Mouse (Mus musculus) cerebellum, adult 9-11 months (tissue): ENCODE measurements at regions not wholly inside any gene's neighbourhood (a gene's known extent, or its start where the extent isn't known, plus 50 kb on each side); places are given as distances from the start of the nearest gene placed in this dataset.
"Not testable (repeated sequence)": the region's sequence is repeated elsewhere in the genome, so short reads cannot be mapped to it uniquely, and the experiment has no call there.

ENCODE experiments used
- DNase-seq: peaks from one replicate; pipeline ENCODE4 v3.0.0; 2022

DNA sequence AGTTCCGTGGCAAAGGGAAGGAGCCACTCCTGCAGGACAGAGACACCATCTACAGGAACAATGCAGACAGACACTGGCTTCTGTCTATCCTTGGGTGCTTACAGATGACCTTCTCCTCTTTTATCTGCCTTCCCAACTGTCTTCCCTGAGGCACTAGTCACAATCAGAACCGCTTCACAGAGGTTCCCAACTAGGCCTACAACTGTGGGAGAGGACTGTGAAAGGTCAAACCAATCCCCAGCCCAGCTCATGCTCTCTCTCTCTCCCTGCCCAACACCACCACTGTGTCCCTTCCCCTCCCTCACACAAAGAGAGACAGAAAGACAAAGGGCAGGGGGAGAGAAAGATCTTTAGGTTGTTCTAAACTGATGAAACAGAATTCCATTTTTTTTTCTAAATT lies 61.3 kb downstream of the Tmem17 start:
- no peak for DNase-seq

DNA sequence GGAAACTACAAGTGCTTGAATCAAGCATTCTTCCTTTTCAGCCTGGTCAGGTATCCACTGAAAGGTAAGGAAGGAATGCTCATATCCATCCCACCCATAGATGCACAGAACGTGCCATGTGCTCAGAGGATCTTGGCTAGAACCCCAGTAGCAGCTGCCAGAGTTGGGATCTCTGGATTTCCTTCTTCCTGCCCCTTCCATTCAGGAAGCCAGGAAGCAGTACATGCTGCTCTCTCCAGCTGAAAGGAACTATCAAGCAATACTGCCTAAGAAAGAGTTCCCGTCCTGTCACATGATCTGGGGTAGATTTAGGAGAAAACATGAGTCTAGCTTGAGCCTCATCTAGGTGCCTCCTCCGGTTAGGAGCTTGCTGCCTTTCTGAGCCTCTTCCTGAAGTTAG lies 61.9 kb downstream of the Tmem17 start:
- no peak for DNase-seq

DNA sequence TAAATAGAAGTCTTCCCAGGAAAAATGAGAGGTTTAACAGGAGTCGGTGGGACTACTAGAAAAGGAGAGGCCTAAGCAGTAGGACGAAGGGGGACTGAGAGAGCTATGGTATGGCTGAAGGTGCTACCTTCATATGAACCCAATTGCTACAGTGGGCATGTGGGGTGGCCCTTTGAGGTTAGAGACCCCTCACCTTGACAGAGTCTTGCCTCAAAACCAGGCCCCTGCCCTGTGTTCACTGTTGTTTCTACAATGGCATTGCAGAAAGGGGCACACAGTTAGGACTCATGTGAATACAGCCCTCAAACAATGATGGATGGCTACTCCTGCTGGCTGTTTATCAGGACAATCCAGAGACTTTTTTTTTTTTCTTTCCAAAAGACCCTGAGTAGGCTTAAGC lies 62.6 kb downstream of the Tmem17 start:
- no peak for DNase-seq

DNA sequence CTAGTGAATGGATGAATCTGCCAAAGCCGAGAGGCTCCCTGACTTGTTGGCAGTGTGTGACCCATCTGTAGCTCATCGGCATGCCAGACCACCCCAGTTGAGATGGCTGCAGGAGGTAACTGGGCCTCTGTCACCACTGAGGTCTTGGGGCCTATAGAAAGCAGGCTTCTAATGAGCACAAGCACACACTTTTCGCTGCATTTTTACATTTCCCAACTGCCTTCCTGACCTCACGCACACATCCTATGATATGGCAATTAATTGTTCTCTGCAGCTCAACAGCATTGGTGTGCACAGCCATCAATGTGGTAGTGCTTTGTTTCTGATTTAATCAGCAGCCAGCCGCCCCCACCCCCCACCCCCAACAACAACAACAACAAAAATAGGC lies 72.2 kb downstream of the Tmem17 start:
- no peak for DNase-seq

DNA sequence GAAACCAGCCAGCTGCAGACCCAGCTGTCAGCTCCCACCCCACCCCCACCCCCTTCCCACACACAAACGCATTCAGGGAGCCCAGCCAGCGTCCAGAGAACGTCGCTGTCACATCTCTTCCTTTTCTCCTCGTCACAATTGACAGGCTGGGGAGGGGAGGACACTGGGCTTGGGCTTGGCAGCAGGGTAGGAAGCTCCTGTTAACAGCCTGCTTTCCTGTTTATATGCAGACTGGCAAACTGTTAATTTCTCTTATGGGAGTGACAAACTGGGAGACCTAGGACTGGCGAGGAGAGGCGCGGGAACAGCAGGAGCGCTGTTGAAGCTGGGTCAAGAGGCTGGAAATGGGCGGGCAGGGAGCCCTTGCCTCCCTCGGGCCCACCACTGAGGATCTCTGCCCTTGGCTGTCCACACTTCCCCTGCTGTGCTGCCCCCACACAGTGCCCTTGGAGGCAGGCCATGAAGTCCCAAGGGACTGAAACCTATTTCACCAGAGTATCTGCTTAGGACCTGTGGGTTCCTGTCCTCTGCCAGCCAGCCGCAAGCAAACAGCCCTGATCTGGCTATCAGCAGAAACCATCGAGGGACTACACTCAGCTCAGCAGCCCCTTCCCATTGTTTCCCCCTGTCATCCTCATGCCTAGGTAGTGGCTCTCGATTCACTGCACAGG lies 72.7 kb downstream of the Tmem17 start:
- DNase-seq: peak; percentile 27

DNA sequence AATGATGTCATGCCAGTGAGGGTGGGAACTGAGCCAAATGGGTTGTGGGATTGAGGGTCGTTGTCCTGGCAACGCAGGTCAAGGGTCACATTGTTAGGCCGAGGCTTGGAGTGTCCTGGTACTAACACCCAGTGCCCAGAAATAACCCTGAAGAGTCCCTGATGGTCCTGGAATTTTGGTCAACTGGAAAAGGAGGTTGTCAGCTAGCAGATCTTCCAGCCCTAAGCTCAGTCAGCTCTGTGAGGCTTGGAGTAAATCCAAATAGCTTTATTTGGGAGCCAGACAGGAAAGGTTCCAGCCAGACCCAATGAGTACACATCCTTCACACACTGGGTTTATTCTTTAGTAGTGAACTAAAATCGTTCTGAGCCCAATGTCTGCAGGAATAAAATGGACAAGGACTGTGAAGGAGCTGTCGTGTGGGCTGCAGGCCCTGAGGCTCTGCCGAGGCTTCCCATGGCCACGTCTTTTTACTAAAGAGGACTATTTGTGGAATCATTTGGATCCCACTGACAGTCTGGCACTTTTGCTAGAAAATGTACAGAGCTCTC lies 75.9 kb downstream of the Tmem17 start:
- DNase-seq: peak; percentile 41

DNA sequence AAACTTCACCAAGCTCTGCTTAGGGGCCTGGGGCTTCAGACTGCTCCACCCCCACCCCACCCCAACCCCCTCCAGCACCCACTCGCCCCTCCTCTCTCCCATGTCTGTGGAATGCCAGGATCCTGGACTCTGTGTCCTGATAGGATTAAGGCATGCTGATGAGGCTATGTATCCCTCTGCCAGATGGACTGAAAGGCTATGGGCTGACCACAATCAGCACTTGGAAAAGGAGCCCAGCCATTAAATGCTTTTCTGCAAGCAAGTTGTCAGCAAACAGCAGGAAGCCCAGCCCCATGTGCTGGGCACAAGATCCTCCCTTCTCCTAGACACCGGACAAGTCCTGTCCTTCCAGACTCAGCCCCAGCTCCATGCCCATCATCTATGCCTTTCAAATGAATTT lies 76.7 kb downstream of the Tmem17 start:
- peak; percentile 10 for DNase-seq

DNA sequence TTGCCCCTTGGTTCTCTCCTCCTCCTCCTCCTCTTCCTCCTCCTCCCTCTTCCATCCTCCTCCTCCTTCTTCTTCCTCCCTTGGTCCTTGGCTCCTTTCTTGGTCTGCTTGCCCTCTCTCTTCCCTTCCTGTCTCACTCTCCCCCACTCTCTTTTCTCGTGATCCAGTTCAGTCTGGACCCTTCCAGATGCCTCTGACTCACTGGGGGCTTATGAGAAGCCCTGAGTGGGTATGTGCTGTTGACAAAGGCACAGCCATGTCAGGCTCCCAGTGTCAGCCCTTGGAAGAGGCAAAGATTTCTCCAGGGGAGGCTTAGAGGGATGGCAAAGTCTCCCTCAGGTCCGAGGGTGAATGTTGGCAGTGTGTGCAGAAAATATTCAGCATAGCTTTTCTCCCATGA lies 78.0 kb downstream of the Tmem17 start:
- no peak for DNase-seq

DNA sequence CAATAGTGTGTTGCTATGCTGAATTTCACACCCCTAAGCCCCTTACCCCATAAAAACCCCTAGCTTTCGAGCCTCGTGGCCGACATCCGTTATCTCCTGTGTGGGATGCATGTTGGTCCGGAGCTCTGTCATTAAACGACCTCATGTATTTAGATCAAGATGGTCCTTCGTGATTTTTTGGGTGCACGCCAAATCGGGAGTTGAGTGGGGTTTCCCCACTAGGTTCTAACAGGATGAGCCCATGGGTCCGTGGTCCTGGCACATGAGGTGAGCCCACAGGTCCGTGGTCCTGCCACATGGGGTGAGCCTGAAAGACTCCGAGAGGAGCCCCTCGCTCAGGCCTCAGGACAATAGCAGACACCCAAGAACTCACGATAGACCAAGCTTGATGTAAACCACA lies 79.2 kb downstream of the Tmem17 start:
- not testable (repeated sequence) for DNase-seq

DNA sequence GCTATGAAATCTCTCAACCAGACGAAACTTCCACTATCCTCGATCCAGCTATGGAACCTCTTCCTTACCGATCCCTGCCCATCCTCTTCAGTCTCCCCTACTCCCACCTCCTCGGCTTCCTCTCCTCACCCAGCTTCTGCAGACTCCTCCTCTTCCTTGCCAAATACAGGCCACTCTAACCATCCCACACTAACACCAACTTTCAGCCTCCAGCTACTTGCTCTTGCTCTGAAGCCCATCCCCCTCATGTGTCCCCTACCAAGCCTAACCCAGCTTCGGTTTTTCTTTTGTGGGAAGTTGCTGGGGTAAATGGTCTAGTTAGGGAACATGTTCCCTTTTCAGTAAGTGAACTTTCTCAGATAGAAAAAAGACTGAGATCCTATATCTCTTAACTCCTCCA lies 80.8 kb downstream of the Tmem17 start:
- no peak for DNase-seq

DNA sequence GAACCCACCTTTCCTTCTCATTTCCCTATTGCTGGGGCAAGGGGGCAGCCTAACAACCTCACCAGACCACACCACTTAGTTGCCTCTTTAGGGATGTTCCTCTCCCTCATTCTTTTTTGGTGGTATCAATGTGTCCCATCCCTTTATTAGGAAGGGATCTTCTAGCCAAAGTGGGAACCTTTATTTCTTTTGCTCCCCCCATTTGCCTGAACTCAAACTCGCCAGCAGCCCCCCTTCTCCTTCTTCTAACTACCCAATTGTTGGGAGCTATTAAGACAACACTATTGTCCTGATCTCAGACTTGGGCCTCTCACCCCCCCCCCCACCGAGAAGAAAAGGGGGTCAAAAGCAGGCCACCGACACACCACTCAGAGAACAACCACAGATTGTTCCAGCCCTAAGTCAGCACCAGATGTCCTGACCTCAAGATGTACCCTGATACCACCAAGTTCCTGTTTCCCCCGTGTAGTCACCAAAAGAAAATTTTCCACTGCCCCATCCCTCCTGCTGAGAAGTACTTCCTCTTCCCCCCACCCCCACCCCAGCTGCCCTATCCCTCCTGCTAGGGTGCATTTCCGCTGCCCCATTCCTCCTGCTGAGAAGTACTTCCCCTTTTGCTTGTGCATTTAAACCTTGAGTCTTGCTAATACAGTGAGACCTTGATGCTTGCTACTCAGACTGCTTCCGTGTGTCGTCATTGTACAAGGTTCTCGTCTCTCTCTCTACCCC lies 84.4 kb downstream of the Tmem17 start:
- no peak for DNase-seq

DNA sequence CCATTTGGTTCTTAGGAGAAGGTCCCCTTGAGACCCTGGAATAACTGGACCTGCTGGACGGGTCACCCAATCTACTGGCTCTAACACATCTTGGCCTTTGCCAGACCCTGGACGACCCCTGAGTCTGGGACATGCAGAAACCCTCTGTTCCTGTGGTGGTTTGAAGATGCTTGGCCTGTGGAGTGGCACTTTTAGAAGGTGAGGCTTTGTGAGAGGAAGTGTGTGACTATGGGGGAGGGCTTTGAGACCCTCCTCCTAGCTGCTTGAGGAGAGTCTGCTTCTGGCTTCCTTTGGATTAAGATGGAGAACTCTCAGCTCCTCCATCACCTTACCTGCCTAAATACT lies 84.9 kb downstream of the Tmem17 start:
- DNase-seq: no peak

DNA sequence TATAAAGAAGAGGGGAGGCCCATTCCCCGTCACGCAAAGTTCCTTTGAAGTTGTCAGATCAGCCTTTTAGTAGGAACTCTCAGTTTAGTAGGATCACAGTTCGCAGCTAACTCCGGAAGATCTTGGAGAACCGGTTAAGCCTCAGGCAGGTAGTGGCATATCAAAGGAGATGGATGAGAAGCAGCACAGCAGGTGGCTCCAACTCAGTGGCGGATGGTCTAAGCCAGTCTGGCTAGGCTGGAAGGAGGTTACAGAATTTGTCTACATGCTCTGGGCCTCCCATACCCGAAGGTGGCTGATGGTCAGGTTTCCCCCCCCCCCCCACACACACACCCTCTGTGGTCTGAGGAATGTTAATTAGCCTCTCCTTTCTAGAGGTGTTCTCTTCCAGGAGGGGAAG lies 88.5 kb downstream of the Tmem17 start:
- DNase-seq: no peak

DNA sequence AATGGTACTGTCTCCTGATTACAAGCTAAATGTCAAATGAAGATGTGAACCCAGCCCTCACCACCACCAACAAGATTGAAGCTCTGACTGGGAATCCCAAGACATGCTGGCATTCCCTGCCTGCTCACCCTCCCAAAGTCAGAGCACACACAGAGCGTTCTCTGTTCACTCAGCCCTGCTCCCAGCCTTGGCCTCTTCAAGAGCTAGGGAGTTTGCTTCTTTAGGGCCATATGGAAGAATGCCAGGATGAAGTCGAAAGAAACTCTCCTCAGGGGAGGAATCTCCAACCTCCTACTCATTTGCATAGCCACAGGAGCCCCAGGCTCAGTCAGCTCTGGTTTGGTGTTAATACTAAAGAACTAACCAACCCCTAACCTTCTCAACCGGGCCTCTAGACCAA lies 90.1 kb downstream of the Tmem17 start:
- DNase-seq: no peak

DNA sequence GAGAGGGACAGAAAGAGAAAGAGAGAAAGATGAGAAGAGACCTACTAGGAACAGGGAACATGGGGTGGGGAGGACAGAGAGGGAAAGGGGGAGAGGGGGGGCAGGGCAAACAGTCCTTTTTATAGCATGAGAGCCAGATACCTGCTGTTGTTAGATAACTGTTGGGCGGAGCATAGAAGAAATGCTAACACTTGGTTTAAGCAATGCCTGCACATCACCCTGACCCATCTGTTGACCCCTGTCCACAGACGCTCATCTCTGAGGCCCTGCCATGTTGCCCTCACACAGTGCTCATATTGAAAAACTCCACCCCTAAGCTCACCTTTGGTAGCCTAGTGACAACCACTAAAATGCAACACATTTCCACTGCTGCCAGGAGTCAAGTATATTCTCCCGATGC lies 90.7 kb downstream of the Tmem17 start:
- no peak for DNase-seq

DNA sequence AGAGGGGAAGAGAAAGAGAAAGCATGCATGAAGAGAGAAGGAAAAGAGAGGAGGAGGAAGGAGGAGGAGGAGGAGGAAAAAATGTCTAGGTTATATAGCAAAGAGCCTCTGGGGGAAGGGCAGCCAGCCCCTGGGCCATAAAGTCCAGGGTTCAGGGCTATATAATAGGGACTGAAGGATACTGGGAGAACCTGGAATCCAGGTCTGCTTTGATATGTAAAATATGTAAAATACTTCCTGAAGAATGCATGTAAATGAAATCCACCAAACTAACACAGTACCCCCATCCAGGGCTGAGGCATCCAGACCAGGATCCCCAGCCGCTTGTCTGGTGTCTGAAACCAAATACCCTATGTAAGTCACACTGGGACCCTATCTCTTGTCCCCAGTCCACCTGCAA lies 91.5 kb downstream of the Tmem17 start:
- no peak for DNase-seq

DNA sequence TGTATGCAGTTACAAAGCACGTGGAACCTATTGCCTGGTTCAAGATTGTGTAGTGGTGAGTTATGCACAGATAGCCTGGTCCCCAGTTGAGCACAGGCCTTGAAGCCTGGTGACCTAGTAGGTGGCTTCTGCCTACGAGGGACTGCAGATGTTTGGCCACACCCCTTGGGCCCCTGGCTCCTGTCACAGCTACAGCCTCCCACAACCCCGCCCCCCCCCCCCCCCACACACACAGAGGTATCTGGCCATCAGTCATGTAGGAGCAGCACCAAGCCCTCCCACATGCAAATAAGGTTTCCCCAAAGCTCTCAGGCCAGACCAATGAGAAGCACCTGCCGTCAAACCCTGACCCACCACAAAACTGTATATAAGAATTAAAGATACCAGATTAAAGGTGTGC lies 94.5 kb downstream of the Tmem17 start:
- DNase-seq: no peak

DNA sequence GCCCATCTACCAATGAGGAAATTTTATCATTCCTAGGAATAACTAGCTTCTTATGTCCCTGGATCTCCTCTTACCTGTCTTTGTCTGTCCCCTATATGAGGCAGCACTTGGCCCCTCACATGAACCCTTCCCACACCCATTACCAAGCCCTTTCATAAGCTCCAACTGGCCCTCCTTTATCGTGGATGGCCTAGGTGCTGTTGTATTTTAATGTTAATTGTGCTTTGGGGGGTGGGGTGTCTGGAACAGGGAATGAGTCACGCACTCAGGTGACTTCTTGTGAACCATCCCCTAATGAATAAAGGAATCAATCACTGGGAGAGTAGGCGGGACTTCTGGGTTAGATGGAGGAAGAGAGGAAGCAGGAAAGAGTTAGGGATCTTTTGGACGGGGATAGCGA lies 95.8 kb downstream of the Tmem17 start:
- DNase-seq: no peak

DNA sequence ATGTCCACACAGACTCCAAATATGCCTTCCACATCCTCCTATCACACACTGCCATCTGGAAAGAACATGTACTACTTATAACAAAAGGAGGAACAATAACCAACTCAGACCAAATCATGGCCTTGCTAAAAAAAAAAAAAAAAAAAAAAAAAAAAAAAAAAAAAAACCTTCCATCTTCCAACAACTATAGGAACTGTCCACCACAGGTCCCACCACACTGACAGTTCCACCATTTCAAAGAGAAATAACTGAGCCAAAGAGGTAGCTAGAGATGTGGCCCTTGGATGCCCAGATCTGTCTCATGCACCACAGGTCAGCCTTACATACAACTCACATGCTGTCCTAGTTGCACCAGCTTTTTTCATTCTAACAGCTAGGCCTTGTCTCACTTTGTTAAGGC lies 97.1 kb downstream of the Tmem17 start:
- no peak for DNase-seq

DNA sequence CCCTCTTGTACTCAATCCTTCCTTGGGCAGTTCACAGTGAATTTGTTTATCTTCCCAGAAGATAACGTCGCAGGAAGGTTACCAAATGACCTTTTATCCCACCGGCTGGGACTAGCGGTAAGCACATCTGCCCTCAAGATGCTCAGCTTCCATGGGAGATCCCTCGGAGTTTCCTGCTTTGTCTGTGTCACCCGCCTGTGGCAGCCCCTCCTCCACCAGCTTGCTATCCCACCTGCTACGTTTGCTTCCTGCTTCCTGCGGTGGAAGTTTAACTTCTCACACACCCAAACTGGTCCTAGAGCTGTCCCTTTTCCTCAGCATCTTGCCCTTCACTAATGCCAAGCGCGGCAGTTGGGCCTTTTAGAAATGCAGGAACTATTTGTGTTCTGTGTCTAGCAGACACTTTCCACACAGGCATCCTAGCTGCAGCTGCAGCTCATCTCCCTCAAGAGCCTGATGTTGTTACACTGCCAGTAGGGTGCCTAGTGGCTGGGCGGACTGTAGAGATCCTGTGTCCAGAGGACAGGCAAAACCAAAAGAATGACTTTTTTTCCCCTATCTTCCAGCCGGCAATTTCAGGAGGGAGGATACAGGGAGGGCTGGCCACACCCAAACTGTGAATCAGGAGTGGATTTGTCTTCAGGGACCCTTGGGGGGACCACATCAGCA lies 98.7 kb downstream of the Tmem17 start:
- DNase-seq: no peak

DNA sequence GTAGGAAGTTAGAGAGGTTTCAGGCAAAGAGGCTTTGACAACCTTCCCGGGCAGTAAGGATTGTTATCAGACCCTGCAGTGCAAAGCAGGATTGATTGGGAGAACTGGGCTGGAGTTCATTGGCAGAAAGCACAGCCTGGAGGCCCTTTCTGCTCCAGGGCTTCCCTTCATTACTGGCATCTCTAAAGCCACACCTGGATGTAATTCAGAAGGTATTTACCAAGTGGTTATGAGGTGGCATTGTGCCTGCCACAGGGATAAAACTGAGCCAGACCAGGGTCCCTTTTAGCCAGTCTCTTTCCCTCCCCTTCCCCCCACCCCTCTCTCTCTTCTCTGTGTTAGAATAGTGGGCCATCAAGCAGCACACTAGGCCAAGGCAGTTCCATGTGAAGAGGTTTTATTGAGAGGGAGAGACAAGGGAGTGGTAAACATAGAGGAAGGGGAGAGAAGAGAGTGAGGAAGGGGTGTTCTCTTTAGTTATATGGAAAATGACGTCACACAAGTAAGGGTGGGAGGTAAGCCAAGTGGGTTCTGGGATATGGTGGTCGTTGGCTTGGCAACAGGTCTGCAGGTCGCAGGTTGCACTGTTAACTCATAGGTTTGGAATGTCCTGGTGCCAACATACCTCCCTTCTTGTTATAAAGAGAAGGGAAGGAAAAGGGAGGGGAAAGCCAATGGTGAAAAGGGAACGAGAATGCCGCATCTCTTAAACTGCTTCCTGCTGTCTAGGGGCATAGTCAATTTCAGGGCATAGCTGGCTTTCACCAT lies 99.4 kb downstream of the Tmem17 start:
- DNase-seq: no peak

DNA sequence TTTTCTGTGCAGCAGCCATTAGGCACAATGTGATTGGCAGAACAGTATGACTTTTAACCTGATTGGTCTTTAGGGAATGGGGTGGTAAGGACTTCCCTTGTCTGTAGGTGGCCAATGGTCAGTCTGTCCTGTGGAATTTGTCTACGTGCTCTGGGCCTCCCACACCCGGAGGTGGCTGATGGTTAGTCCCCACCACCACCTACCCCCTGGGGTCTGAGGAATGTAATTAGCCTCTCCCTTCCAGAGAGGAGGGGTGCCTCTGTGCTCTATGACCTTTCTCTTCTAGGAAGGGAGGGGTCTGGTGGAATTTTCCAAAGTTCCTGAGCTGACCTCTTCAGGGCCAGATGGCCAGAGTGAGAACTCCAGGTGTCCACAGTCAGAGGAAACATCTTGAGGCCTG lies 101.6 kb downstream of the Tmem17 start:
- DNase-seq: no peak

DNA sequence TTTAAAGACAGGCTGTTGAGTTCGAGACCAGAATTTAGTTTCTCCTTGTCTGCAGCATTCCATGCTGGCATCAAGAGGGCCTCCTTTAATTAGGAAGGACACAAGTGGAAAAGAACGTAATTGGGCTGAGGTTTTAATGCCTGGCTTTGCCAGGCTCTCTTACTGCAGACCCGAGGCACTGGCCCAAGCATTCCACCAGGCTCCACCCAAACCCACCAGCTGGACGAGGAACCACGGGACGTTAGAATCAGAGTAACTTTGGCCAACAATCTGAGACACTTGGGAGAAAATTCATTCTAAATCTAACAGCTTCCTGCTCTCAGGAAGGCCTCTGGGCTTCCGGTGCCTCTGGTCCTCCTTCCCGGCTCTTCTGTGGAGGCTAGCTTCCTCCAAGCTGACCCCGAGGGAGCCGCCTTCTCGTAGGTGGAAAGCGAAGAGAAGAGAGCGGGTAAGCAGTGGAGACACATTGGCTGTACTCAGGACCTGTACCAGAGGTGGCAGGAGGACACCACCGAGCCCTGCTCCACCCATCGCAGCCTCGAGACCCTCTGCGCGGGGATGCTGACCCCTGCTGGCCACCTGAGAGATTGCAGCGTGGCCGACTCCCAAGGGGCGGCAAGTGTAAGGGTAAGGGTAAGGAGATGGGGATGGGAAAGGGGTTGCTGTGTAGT lies 105.5 kb downstream of the Tmem17 start:
- peak; percentile 74 for DNase-seq
